In the genomic region with DNA sequence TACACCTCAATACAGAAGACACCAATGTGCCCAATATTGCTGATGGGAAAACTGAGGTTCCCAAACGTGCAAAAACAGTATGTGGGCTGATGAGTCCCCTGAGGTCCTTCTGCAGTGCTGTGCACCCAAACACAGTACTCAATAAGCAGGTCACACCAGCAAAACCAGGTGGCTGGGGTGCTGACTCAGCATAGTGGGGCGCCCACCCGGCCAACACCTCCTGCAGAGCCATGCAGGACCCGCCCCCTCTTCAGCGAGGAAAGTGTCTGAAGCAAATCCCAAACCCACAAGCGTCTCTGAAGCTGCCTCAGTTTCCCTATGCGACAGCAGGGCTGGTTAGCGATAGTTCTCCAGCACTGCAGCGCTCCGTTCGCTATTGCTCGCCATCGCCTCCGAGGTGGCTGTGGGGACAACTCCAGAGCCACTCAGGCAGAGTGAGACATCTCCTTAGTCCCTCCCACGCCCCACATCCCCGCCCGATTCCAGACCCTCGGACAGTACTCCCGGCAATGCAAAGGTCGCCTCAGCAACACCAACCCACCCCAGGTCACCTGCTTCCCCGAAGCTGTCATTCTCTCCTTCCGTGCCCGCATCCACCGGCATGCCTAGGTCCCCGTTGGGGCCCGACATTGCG, we compare ENCODE assay signal across 8 mouse cellular contexts. TPM values are rescaled to one million over a fixed set of nuclear protein-coding genes. Genes with fewer than 3 reads are reported as not detected.
A peak's percentile ranks its signal among the peaks of the same experiment; 100 is the strongest.
DNase-seq lines count a peak whose midpoint lies in the region; ATAC-seq and TF ChIP-seq lines count a peak whose summit lies in the region.

No protein-coding gene starts in this region.

- no peak for DNase-seq in heart, adult 9 months (ENCODE audit: low spot score in 2 of 2)
- peak; percentile 51 for DNase-seq in embryo, embryonic 10.5 days (ENCODE audit: low spot score)
- peak; percentile 69 for DNase-seq in thymus, postnatal 25 days
- DNase-seq in urinary bladder, adult 18-20 months (ENCODE audit: low spot score in 2 of 2): no peak

- TF ChIP-seq CTCF in C2C12 (IDR thresholded peaks at IDR 0.05; ENCODE audit: control insufficient read depth, insufficient read depth, insufficient read length): no peak

- H3K79me2 ChIP-seq in C2C12 (ENCODE audit: control insufficient read depth, insufficient read depth): peaks cover 14% of the 10 kb centered on the region

- peak overlapping the region; percentile 95 for H3K4me2 ChIP-seq in heart, embryonic 12.5 days
- peak overlapping the region; percentile 98 for H3K4me2 ChIP-seq in hindbrain, embryonic 16.5 days (ENCODE audit: low read length)

- no peaks in the 10 kb centered on the region for H3K9me3 ChIP-seq in heart, embryonic 12.5 days (replicated peaks)
- H3K9me3 ChIP-seq in hindbrain, embryonic 16.5 days (ENCODE audit: control insufficient read depth, low read length): no peaks in the 10 kb centered on the region

- WGBS in heart, embryonic 12.5 days: 1% methylated on average over 27 of the region's 27 CpGs
- under 1% methylated on average over 26 of the region's 27 CpGs for WGBS in hindbrain, embryonic 16.5 days

- H3K36me3 ChIP-seq in heart, embryonic 12.5 days: peaks cover 35% of the 10 kb centered on the region
- H3K36me3 ChIP-seq in C2C12 (ENCODE audit: control insufficient read depth, insufficient read depth): peaks cover 26% of the 10 kb centered on the region
- peaks cover 31% of the 10 kb centered on the region for H3K36me3 ChIP-seq in hindbrain, embryonic 16.5 days (ENCODE audit: control insufficient read depth, insufficient read depth, low read length)

- H3K9ac ChIP-seq in heart, embryonic 12.5 days: peak overlapping the region; percentile 73
- H3K9ac ChIP-seq in hindbrain, embryonic 16.5 days (ENCODE audit: low read depth, low read length): peak overlapping the region; percentile 80

- H3K4me1 ChIP-seq in heart, embryonic 12.5 days (replicated peaks): peaks cover 6% of the 10 kb centered on the region
- peaks cover 11% of the 10 kb centered on the region for H3K4me1 ChIP-seq in hindbrain, embryonic 16.5 days (ENCODE audit: control insufficient read depth, insufficient read depth, low read depth, low read length)

- H3K27me3 ChIP-seq in heart, embryonic 12.5 days (replicated peaks): peaks cover 25% of the 10 kb centered on the region
- peaks cover 5% of the 10 kb centered on the region for H3K27me3 ChIP-seq in C2C12 (ENCODE audit: control insufficient read depth, insufficient read depth, insufficient read length)
- no peaks in the 10 kb centered on the region for H3K27me3 ChIP-seq in hindbrain, embryonic 16.5 days (replicated peaks; ENCODE audit: control insufficient read depth, insufficient read depth, low read length)

- H3ac ChIP-seq in C2C12 (ENCODE audit: control insufficient read depth, insufficient read length, low read depth): peak overlapping the region; percentile 73

- H3K4me3 ChIP-seq in heart, embryonic 12.5 days: peak overlapping the region; percentile 72
- H3K4me3 ChIP-seq in C2C12 (ENCODE audit: insufficient read depth, poor library complexity, severe bottlenecking): peak overlapping the region; percentile 61
- peak overlapping the region; percentile 75 for H3K4me3 ChIP-seq in hindbrain, embryonic 16.5 days (ENCODE audit: low read length)

- ATAC-seq in heart, embryonic 12.5 days (ENCODE audit: insufficient number of reproducible peaks, low FRiP score): peak; percentile 47
- ATAC-seq in hindbrain, embryonic 16.5 days: peak; percentile 60
- peak; percentile 5; the same call in 1 of the 2 replicates for ATAC-seq in megakaryocyte, adult 5-6 weeks (ENCODE audit: poor library complexity, severe bottlenecking)

- H3K27ac ChIP-seq in heart, embryonic 12.5 days (ENCODE audit: poor library complexity, severe bottlenecking): no peak overlapping the region
- peak overlapping the region; percentile 75; the same call in 1 of the 2 replicates for H3K27ac ChIP-seq in hindbrain, embryonic 16.5 days (ENCODE audit: low read depth, low read length)

- no peaks in the 10 kb centered on the region for H3K79me3 ChIP-seq in C2C12 (ENCODE audit: low read depth)

TF ChIP-seq in C2C12, 6 proteins besides CTCF, POLR2A, EP300 and RAD21:
- TF ChIP-seq USF1 (IDR thresholded peaks at IDR 0.05; ENCODE audit: low read depth) (no peak), MYOD1 (IDR thresholded peaks at IDR 0.05; ENCODE audit: control insufficient read depth, insufficient read length, low read depth) (no peak), CEBPB (IDR thresholded peaks at IDR 0.05; ENCODE audit: low read depth) (no peak), MYOG (IDR thresholded peaks at IDR 0.05; ENCODE audit: control insufficient read depth, extremely low read depth, insufficient read length) (no peak), FOSL1 (IDR thresholded peaks at IDR 0.05; ENCODE audit: insufficient read depth, low read length, poor library complexity, severe bottlenecking) (no peak), MAX (IDR thresholded peaks at IDR 0.05) (no peak)

RNA-seq across cellular contexts. Expression of a gene that starts 0.5 kb away (rescaled TPM):
- 48.2 and 48.9 TPM in 2 replicates for polyA plus RNA-seq in heart, embryonic 12.5 days (2016; fragmentation: Nextera tagmentation; extraction: Ambion mirVana)
- 104 TPM for polyA plus RNA-seq in C2C12 (2012; fragmentation: generic; extraction: Trizol)
- polyA plus RNA-seq in hindbrain, embryonic 16.5 days (2015; fragmentation: Nextera tagmentation; extraction: Ambion mirVana): 161 and 196 TPM in 2 replicates
- total RNA-seq in megakaryocyte, adult 5-6 weeks (2015): 30.4 and 38.4 TPM in 2 replicates
- 29.1 and 32.3 TPM in 2 replicates for total RNA-seq in megakaryocyte, adult 5-6 weeks (2017)

RNA-seq across cellular contexts. Expression of a gene that starts 6.8 kb away (rescaled TPM):
- polyA plus RNA-seq in heart, embryonic 12.5 days (2016; fragmentation: Nextera tagmentation; extraction: Ambion mirVana): 0.14 and 0.38 TPM in 2 replicates
- polyA plus RNA-seq in C2C12 (2012; fragmentation: generic; extraction: Trizol): not detected
- 0.76 and 0.93 TPM in 2 replicates for polyA plus RNA-seq in hindbrain, embryonic 16.5 days (2015; fragmentation: Nextera tagmentation; extraction: Ambion mirVana)
- 3,591 and 4,679 TPM in 2 replicates for total RNA-seq in megakaryocyte, adult 5-6 weeks (2015)
- 682 and 1,100 TPM in 2 replicates for total RNA-seq in megakaryocyte, adult 5-6 weeks (2017)

RNA-seq across cellular contexts. Expression of a gene that starts 14.4 kb away (rescaled TPM):
- polyA plus RNA-seq in heart, embryonic 12.5 days (2016; fragmentation: Nextera tagmentation; extraction: Ambion mirVana): 39.9 and 44.9 TPM in 2 replicates
- polyA plus RNA-seq in C2C12 (2012; fragmentation: generic; extraction: Trizol): 39.1 TPM
- polyA plus RNA-seq in hindbrain, embryonic 16.5 days (2015; fragmentation: Nextera tagmentation; extraction: Ambion mirVana): 56.4 and 59.8 TPM in 2 replicates
- 5.0 and 6.7 TPM in 2 replicates for total RNA-seq in megakaryocyte, adult 5-6 weeks (2015)
- total RNA-seq in megakaryocyte, adult 5-6 weeks (2017): 7.2 and 8.8 TPM in 2 replicates

RNA-seq across cellular contexts. Expression of a gene that starts 28.1 kb away (rescaled TPM):
- 6.2 and 7.6 TPM in 2 replicates for polyA plus RNA-seq in heart, embryonic 12.5 days (2016; fragmentation: Nextera tagmentation; extraction: Ambion mirVana)
- polyA plus RNA-seq in C2C12 (2012; fragmentation: generic; extraction: Trizol): 27.7 TPM
- 71.2 and 79.0 TPM in 2 replicates for polyA plus RNA-seq in hindbrain, embryonic 16.5 days (2015; fragmentation: Nextera tagmentation; extraction: Ambion mirVana)
- total RNA-seq in megakaryocyte, adult 5-6 weeks (2015): 0.47 TPM in 1 of 2 replicates, not detected in the other
- total RNA-seq in megakaryocyte, adult 5-6 weeks (2017): not detected in 2 replicates

RNA-seq across cellular contexts. Expression of a gene that starts 29.1 kb away (rescaled TPM):
- polyA plus RNA-seq in heart, embryonic 12.5 days (2016; fragmentation: Nextera tagmentation; extraction: Ambion mirVana): 40.5 and 42.2 TPM in 2 replicates
- 43.5 TPM for polyA plus RNA-seq in C2C12 (2012; fragmentation: generic; extraction: Trizol)
- 41.1 and 57.5 TPM in 2 replicates for polyA plus RNA-seq in hindbrain, embryonic 16.5 days (2015; fragmentation: Nextera tagmentation; extraction: Ambion mirVana)
- 56.3 and 67.0 TPM in 2 replicates for total RNA-seq in megakaryocyte, adult 5-6 weeks (2015)
- 66.2 and 81.0 TPM in 2 replicates for total RNA-seq in megakaryocyte, adult 5-6 weeks (2017)

Comparison
In these comparisons a context has a peak if more than half of its experiments do, and no peak if none do; other contexts are left out.
1. ATAC-seq: peak in every context shown above with its lines; median percentile 60 in hindbrain, embryonic 16.5 days; 47 in heart, embryonic 12.5 days; 5 in megakaryocyte, adult 5-6 weeks.
2. DNase-seq: peak in embryo, embryonic 10.5 days (single experiment) and thymus, postnatal 25 days (single experiment); none in heart, adult 9 months (0 of 2) and urinary bladder, adult 18-20 months (0 of 2).
3. Peak in every context shown above with its lines, with median percentiles within 50 percentile points of each other: H3K4me3 ChIP-seq.